Mouse (Mus musculus): ENCODE data around the gene Maob.

DNA sequence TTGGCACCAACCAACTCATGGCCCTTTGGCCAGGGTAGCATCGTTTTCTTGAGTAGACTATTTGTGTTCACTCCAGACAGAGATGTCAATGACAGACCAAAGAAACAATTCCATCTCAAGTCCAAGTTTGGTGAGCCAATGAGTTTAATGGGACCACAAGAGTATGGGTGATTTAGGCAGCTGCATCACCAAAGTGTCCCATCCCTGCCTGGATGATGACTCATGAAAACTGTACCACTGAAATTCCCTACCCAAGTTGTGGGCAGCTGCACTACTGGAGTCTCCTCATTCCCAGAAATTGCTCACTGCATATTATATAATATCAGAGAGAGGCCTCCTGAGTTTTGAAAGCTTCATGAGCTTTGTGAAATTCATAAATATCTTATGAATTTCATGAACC lies 111.1 kb downstream of the Maob start:
- TF ChIP-seq CTCF (IDR thresholded peaks at IDR 0.05 in 2 of 3, conservative IDR thresholded peaks at IDR 0.05 in 1 of 3; ENCODE audit: control insufficient read depth in 1 of 3, insufficient read depth in 1 of 3, low read depth in 2 of 3, low read length in 3 of 3, poor library complexity in 1 of 3, severe bottlenecking in 1 of 3) (no peak), CHD2 (IDR thresholded peaks at IDR 0.05; ENCODE audit: low read length) (no peak), POLR2A (IDR thresholded peaks at IDR 0.05; ENCODE audit: control insufficient read depth in 1 of 2, insufficient read depth in 1 of 2, low read depth in 1 of 2, low read length in 2 of 2, poor library complexity in 1 of 2) (no peak), ETS1 (IDR thresholded peaks at IDR 0.05; ENCODE audit: low read depth, low read length) (no peak), TAL1 (IDR thresholded peaks at IDR 0.05; ENCODE audit: low read length) (no peak), EP300 (IDR thresholded peaks at IDR 0.05; ENCODE audit: low read depth in 1 of 2, low read length in 2 of 2) (no peak), MAFK (IDR thresholded peaks at IDR 0.05; ENCODE audit: borderline replicate concordance, low read depth, low read length) (no peak), MAX (IDR thresholded peaks at IDR 0.05; ENCODE audit: low read length) (no peak)
